Mouse (Mus musculus): ENCODE results near the gene Lrrc18.

The Lrrc18 gene

DNA sequence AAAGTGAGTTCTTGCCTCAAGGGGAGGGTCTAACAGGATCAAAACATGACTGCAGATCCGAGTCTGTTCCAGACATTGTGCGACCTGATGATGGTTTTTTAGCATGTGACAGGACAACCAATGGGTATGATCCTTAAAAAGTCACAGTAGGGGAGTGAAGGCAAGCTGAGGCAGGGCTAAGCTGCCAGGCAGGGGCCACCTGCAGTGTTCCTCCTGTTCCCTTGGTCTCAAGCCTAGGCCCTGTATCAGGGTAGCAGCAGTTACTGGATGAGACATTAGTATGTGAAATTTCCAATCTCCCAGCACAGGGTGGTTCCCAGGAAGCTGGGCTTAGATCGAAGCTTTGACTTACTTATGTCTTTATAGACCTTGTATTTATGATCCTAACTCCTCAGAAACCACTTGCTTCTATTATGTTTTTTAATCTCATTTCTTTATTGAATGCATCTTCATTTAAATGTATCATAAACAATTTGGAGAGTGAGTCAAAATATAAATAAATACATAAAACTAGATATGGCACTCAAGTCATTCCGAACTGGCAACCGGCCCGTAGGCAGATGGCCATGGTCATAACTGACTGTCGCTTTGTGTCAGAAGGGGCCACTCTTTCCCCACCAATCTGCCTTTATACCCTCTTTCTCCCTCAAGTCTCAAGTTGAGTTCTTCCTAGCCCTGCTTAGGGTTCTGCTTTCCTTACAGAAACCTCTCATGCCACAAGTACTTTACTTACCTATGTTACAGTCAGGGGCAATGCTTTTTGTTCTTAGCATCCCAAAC lies 67.9 kb downstream of the Lrrc18 start:
- DNase-seq = no peak

DNA sequence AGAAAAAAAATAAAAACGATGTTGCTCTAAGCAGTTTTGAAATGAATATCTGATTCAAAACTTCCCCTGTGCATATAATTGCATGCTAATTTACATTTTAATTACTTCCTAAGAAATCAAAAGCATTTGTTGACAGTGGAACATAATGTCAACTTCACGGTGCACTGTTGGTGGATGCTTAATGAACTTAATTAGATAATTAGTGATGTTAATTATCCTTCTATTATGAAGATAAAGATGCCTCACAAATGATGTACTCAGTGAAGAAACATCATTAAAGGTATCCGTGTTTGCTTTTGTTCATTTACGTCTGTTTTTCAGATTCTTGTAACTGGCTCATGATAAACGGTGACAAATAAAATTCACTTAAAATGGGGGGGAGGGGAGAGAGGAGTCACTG lies 71.8 kb downstream of the Lrrc18 start:
- DNase-seq = no peak
